Mouse (Mus musculus): ENCODE measurements at regions not wholly inside any gene's neighbourhood (a gene's known extent, or its start where the extent isn't known, plus 50 kb on each side); places are given as distances from the start of the nearest gene placed in this dataset.
"Not testable (repeated sequence)": the region's sequence is repeated elsewhere in the genome, so short reads cannot be mapped to it uniquely, and the experiment has no call there.

- in situ Hi-C loops (cut with MboI, MseI), result no loop called here
Observed at GRCm38 (mm10) chr15:25252648-25253567, 160.7 kb downstream of the Basp1 start.

GRCm38 (mm10) chr15:25245631-25246030 lies 167.9 kb downstream of the Basp1 start:
- in situ Hi-C loops (cut with MboI, MseI), result no loop called here

GRCm38 (mm10) chr15:25237665-25238664 lies 175.6 kb downstream of the Basp1 start:
- in situ Hi-C loops (cut with MboI, MseI), result no loop called here

- in situ Hi-C loops (cut with MboI, MseI), result no loop called here
Observed at GRCm38 (mm10) chr15:25236191-25236723, 177.3 kb downstream of the Basp1 start.

- in situ Hi-C loops (cut with MboI, MseI), result no loop called here
Observed at GRCm38 (mm10) chr15:25234064-25234700, 179.4 kb downstream of the Basp1 start.

- in situ Hi-C loops (cut with MboI, MseI), result no loop called here
Observed at GRCm38 (mm10) chr15:25230213-25230612, 183.4 kb downstream of the Basp1 start.

- in situ Hi-C loops (cut with MboI, MseI), result no loop called here
Observed at GRCm38 (mm10) chr15:25229807-25230206, 183.8 kb downstream of the Basp1 start.

GRCm38 (mm10) chr15:25227496-25227895 lies 186.1 kb downstream of the Basp1 start:
- in situ Hi-C loops (cut with MboI, MseI), result no loop called here

- in situ Hi-C loops (cut with MboI, MseI), result no loop called here
Observed at GRCm38 (mm10) chr15:25225936-25226335, 187.6 kb downstream of the Basp1 start.

- in situ Hi-C loops (cut with MboI, MseI), result no loop called here
Observed at GRCm38 (mm10) chr15:25225431-25225830, 188.1 kb downstream of the Basp1 start.

- in situ Hi-C loops (cut with MboI, MseI), result loop anchor here (5.0 kb wide), 1 partner anchor 639 kb away; no protein-coding TSS in a partner anchor
Observed at GRCm38 (mm10) chr15:25221749-25222148, 191.8 kb downstream of the Basp1 start.

GRCm38 (mm10) chr15:25216375-25216774 lies 197.2 kb downstream of the Basp1 start:
- in situ Hi-C loops (cut with MboI, MseI), result no loop called here

GRCm38 (mm10) chr15:25202097-25202496 lies 211.5 kb downstream of the Basp1 start:
- in situ Hi-C loops (cut with MboI, MseI), result no loop called here

- in situ Hi-C loops (cut with MboI, MseI), result not testable (repeated sequence)
Observed at GRCm38 (mm10) chr15:25200249-25200648, 213.3 kb downstream of the Basp1 start.

- in situ Hi-C loops (cut with MboI, MseI), result no loop called here
Observed at GRCm38 (mm10) chr15:25187881-25188326, 225.7 kb downstream of the Basp1 start.

GRCm38 (mm10) chr15:25172755-25173154 lies 240.8 kb downstream of the Basp1 start:
- in situ Hi-C loops (cut with MboI, MseI), result no loop called here

- in situ Hi-C loops (cut with MboI, MseI), result loop anchor here (10.0 kb wide), 1 partner anchor 268 kb away; the partner anchor contains the start of gene Basp1
Observed at GRCm38 (mm10) chr15:25146371-25146770, 267.2 kb downstream of the Basp1 start.

GRCm38 (mm10) chr15:25144228-25144627 lies 269.3 kb downstream of the Basp1 start:
- in situ Hi-C loops (cut with MboI, MseI), result loop anchor here (10.0 kb wide), 1 partner anchor 271 kb away; the partner anchor contains the start of gene Basp1

- in situ Hi-C loops (cut with MboI, MseI), result loop anchor here (10.0 kb wide), 1 partner anchor 274 kb away; the partner anchor contains the start of gene Basp1
Observed at GRCm38 (mm10) chr15:25140389-25141181, 273.0 kb downstream of the Basp1 start.

GRCm38 (mm10) chr15:25137091-25137490 lies 276.5 kb downstream of the Basp1 start:
- in situ Hi-C loops (cut with MboI, MseI), result no loop called here
